Mouse (Mus musculus): ENCODE results near the gene Cdc42ep2. TPM values are rescaled to one million over a fixed set of nuclear protein-coding genes. Genes with fewer than 3 reads are reported as not detected.

Gene Cdc42ep2
- total RNA-seq, 2 experiments from 2014 or later: 9.3 to 9.5 TPM

DNA sequence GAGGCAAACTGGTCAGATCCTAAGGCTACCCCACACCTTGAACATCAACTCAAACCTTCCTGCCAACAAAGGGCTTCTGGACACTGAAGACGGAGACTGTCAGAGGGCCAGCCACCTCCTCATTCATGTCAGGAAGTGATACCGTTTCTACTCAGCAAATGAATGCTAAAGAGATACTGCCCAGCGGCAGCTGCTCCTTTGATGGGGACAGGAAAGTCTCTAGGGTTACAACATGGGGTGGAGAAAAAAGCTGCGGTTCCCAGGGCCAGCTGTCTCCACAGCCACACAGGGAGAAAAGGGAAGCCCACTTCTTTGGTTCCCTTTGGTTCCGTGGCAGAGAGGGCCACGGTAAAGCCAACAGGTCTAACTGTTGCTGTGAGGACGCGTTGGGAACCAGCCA lies 19.5 kb upstream of the Cdc42ep2 start:
- DNase-seq: no peak
- intact Hi-C loops (cut with DNase I): no loop called here

- DNase-seq: no peak
- intact Hi-C loops (cut with DNase I): no loop called here
Observed at GRCm38 (mm10) chr19:5943404-5943803, 18.8 kb upstream of the Cdc42ep2 start.

DNA sequence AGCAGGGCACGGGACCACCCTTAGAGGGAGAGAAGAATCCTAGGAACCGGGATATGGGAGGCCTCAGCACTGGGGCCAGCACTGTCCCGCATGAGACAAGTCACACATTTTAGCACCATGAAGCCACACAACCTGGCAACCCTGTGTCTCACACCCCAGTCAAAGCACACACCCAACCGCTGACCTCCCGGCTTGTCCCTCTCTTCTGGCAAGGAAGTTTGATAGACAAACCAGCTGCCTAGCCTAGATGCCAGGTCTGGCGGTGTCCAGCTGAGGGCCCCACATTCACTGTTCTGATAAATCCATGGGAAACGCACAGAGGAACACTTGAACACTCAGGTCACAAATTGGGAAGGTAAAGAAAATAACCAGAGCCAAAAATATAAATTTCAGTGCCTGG lies 18.0 kb upstream of the Cdc42ep2 start:
- intact Hi-C loops (cut with DNase I): no loop called here
- DNase-seq: no peak

- peak in 1 of 2 experiments; percentile 17 for DNase-seq
- intact Hi-C loops (cut with DNase I): loop anchor here (1.0 kb wide), 1 partner anchor 13 kb away; no protein-coding TSS in a partner anchor
Observed at GRCm38 (mm10) chr19:5940656-5941055, 16.0 kb upstream of the Cdc42ep2 start.

GRCm38 (mm10) chr19:5940173-5940572 lies 15.6 kb upstream of the Cdc42ep2 start:
- DNase-seq: peak; percentile 76 to 84
- intact Hi-C loops (cut with DNase I): loop anchor here (1.0 kb wide), 1 partner anchor 13 kb away; no protein-coding TSS in a partner anchor

- no peak for DNase-seq
- intact Hi-C loops (cut with DNase I): loop anchor here (1.0 kb wide), 1 partner anchor 14 kb away; no protein-coding TSS in a partner anchor
Observed at GRCm38 (mm10) chr19:5939715-5940114, 15.1 kb upstream of the Cdc42ep2 start.

DNA sequence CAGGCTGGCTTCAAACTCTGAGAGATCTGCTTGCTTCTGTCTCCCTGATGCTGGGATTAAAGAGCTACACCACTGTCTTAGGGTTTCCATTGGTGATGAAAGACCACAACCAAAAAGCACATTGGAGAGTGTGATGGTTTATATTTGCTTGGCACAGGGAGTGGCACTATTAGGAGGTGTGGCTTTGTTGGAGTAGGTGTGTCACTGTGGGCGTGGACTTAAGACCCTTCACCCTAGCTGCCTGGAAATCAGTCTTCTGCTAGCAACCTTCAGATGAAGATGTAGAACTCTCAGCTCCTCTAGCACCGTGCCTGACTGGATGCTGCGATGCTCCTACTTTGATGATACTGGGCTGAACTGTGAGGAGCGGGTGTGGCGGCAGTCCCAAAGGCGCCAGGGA lies 13.9 kb upstream of the Cdc42ep2 start:
- intact Hi-C loops (cut with DNase I): no loop called here
- DNase-seq: no peak

GRCm38 (mm10) chr19:5937836-5938406 lies 13.3 kb upstream of the Cdc42ep2 start:
- DNase-seq: peak in 1 of 2 experiments; percentile 18
- intact Hi-C loops (cut with DNase I): no loop called here

DNA sequence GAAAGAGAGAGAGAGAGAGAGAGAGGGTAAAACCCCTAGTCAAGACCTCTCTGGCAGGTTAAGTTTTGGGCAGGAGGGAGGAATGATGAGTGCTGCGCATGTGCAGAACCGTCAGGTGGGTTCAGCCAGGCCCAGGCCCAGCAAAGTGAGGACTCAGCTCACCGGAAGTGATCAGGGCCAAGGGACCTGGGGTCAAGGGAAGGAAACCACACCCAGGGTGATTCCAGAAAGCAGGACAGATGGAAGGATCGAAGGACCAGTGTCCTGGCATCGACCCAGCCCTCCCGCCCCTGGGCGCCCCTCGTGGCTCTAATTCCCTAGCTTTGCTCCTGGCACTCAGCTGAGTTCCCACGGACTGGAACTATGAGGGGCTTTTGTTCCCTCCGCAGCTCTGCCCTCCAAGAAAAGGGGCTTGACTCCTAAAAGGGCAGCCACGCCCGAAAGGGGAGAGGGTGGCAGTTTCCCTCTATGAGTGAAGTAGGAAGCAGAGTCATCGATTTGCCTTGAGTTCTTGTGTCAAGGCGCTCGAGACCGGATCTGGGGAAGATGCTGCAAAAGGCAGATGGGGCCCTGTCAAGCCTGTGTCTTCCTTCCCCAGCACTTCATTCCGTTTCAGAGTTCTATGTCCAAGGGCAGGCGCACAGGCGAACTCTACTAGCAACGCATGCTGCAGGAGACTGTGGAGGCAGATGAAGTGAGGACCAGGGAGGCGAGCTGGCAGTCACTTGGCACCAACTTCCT lies 12.6 kb upstream of the Cdc42ep2 start:
- intact Hi-C loops (cut with DNase I): no loop called here

DNA sequence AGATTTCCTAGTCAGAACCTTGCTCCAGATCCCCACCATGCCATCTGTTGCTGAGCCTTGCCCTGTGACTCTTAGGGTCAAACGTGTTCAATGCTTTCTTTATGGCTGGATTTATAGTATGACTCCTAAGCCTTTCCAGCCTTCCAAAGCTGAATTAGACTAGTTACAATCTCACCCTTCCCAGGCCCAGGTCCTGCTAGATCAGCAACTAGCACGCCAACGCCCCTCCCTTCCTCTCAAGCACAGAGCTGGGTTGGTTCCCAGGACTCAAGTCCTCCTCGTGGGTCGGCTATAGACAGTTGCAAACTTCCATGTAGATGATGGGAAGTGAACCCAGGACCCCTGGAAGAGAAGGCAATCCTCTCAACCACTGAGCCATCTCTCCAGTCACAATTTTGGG lies 11.1 kb upstream of the Cdc42ep2 start:
- peak in 1 of 2 experiments; percentile 41 for DNase-seq
- intact Hi-C loops (cut with DNase I): no loop called here

More for the DNA sequence above, 12.6 kb upstream of the Cdc42ep2 start:
- DNase-seq: peak in 1 of 2 experiments; percentile 19

GRCm38 (mm10) chr19:5935266-5935665 lies 10.7 kb upstream of the Cdc42ep2 start:
- peak; percentile 66 to 72 for DNase-seq
- intact Hi-C loops (cut with DNase I): no loop called here

DNA sequence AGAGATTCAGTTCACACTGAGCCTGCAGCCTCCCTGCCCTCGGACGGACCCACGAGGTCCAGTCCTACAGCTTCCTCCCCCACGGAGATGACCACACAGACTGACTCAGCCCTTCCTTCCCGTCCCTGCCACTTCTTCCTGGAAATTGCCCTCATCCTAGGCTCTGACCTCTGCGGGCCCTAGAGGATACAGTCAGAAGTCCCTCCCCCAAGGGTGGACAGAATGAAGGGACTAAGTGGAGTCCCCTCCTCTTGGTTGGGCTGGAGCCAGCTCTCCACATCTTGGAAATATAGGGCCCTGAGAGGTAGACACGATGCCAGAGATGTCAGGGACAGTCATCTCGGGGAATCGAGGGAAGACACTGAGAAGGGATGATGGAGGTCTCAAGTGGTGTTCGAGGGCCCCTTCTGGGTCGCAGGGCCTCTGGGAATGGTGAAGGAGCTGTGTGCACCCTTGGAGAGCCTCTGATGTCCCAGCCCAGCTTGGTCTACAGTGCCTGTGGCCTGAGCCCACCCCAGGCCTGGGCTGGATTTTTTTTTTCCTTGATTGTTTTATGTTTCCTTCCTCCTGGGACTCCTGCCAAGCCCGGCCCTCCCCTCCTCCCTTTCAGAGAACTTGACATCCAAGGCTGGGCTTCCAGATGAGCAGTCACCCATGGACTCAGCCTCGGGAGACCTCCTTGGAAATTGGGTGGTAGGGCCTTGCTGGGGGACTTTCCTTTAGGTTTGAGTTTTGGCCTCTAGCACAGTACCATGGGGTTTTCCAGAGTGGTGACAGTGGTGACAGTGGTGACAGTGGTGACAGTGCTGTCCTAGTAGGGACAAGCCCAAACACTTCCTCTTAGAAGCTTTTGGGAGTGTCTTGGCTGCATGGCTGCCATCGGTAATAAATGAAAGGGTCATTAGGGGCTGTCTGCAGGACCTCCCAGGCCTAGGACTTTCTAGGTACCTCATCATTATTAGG lies 5.3 kb upstream of the Cdc42ep2 start:
- peak; percentile 74 to 78 for DNase-seq
- intact Hi-C loops (cut with DNase I): no loop called here

DNA sequence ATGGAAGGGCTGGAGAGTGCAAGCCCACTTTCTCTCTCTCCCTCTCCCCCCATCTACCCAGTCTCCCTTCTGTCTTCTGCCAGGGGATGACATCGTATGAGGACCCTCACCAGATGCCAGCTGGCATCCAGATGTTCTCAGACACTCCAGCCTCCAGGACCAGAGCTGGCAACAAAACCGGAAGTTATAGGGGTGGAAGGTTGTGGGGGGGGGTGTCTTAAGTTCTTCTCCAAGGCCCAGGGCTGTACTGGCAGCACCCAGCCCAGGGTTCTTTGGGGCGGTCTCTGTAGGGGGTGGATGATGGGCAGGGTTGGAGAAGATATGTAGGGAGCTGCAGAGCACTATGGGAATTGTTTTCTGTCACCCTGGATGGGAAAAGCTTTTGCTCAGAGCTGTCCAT lies 3.9 kb upstream of the Cdc42ep2 start:
- intact Hi-C loops (cut with DNase I): no loop called here
- no peak for DNase-seq

GRCm38 (mm10) chr19:5928104-5928503 lies 3.5 kb upstream of the Cdc42ep2 start:
- no peak for DNase-seq
- intact Hi-C loops (cut with DNase I): no loop called here

- intact Hi-C loops (cut with DNase I): no loop called here
Observed at GRCm38 (mm10) chr19:5927532-5927931, 2.9 kb upstream of the Cdc42ep2 start.

GRCm38 (mm10) chr19:5927026-5927425 lies 2.4 kb upstream of the Cdc42ep2 start:
- intact Hi-C loops (cut with DNase I): no loop called here
- no peak for DNase-seq

More at GRCm38 (mm10) chr19:5927532-5927931, 2.9 kb upstream of the Cdc42ep2 start:
- DNase-seq: no peak

GRCm38 (mm10) chr19:5925311-5925855 lies 767 bp upstream of the Cdc42ep2 start:
- intact Hi-C loops (cut with DNase I): loop anchor here (2.0 kb wide), 1 partner anchor 93 kb away; no protein-coding TSS in a partner anchor
- DNase-seq: no peak

- intact Hi-C loops (cut with DNase I): loop anchor here (1.0 to 2.0 kb wide), 2 partner anchors 32 to 95 kb away; no protein-coding TSS in a partner anchor
- DNase-seq: peak; percentile 94 to 96
Observed at GRCm38 (mm10) chr19:5923990-5924712, 465 bp downstream of the Cdc42ep2 start.

GRCm38 (mm10) chr19:5922963-5923362 lies 1.7 kb downstream of the Cdc42ep2 start:
- intact Hi-C loops (cut with DNase I): no loop called here
- no peak for DNase-seq

Measured in heart, postnatal 36 days (tissue).